Mouse (Mus musculus): Measurements from ENCODE around the gene Ulk2. TPM values are rescaled to one million over a fixed set of nuclear protein-coding genes. Genes with fewer than 3 reads are reported as not detected.
"Not testable (repeated sequence)": the region's sequence is repeated elsewhere in the genome, so short reads cannot be mapped to it uniquely, and the experiment has no call there.

Gene Ulk2
- total RNA-seq (2021), result 10 to 100 TPM; 71.9 to 73.6 TPM
- long read RNA-seq, experiment 1, full-length matches to known transcripts, result 6 of 17 reads
- long read RNA-seq, experiment 1, partial matches to known transcripts, result 3 of 17 reads
- long read RNA-seq, experiment 1, other reads (novel, unspliced or antisense), result 8 of 17 reads
- long read RNA-seq, experiment 2, full-length matches to known transcripts, result 10 of 35 reads
- long read RNA-seq, experiment 2, partial matches to known transcripts, result 10 of 35 reads
- long read RNA-seq, experiment 2, other reads (novel, unspliced or antisense), result 15 of 35 reads

DNA sequence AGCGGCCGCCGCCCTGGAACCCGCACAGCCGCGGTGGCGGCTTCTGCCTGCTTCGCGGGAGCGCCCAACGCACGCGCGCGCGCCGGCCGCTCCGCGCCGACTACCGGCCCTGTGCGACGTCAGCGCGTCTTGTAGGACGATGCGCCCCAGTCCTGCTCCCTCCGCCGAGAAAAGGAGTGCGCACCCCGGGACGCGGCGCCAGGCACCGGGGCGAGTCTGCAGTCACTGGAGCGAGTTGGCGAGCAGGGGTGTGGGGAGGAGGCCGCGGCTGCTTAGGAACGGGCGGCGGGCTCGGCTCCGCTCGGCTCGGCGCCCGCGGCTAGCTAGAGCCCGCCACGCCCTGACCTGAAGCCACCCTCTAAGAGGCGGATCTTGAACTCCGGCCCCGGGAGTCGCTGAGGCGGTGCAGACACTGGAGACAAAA lies at the start of gene Ulk2:
Gene Ulk2 (minus strand): TSS at position 86 of the 424 bp plus-strand sequence.
- intact Hi-C loops (cut with DNase I), result no loop called here
- peak; percentile 84 to 92 for DNase-seq

DNA sequence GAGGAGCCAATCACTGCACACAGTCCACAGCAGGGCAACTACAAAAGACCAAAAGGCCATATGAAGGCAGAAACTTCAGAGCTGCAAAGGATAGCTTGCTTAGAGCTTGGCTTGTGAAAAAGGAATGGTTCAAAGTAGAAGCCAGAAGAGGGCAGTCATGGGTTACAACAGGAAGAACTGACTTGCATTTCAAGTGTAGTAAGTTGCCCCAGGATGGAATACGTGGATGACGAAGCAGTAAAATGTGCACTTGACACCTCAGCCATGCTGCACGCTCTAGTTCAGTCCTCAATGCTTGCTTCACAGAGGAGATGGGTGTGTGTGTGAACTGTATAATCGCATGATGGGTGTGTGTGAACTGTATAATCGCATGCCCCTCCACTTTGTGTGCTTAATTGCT lies 27.3 kb upstream of the Ulk2 start:
- DNase-seq, result no peak
- intact Hi-C loops (cut with DNase I), result no loop called here

DNA sequence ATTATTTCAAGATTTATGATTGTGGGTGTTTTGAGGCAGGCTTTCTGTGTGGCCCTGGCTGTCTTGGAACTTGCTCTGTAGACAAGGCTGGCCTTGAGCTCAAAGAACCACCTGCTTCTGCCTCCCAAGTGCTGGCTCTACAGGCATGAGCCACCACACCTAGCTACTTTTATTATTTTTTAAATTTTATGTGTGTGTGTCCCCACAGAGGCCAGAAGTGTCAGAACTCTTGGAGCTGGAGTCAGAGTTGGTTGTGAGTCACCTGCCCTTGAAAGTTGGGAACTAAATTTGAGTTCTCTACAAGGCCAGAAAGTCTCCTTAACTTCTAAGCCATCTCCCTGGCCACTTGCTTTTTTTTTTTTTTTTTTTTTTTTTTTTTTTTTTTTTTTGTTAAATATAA lies 25.0 kb upstream of the Ulk2 start:
- DNase-seq, result no peak
- intact Hi-C loops (cut with DNase I), result no loop called here

DNA sequence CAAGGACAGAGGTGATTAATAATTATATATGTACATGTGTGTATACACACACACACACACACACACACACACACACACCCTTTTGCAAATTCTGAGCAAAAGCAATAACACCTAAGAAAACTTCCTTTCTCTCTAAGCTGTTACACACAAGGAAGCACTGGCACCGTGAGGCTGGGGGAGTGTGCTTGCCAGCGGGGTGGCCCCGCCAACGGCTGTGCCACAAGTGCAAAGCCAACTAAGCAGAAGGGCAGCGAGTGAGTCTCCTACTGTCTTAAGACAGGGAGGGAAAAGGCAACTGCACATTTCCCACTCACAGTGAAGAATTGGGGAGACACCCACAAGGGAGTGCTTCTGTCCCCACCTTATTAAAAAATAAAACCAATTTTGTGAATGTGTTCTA lies 17.0 kb upstream of the Ulk2 start:
- DNase-seq, result no peak
- intact Hi-C loops (cut with DNase I), result no loop called here

DNA sequence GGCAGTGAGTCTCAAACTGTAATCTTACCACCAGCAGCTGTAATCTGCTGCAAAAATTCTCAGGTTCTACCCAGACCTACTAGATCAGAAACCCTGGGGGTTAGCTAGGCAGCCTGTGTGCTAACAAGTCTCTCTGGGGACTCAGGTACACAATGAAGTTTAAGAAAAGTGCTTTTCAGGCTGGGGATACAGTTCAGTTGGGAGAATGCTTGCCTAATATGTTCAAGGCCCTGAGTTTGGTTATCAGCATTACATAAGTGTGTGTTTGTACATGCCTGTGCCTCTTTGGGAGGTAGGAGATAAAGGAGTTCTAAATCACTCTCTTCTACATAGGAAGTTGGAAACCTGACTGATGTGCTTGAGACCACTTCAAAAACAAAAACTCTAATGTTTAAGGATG lies 12.0 kb upstream of the Ulk2 start:
- intact Hi-C loops (cut with DNase I), result no loop called here

DNA sequence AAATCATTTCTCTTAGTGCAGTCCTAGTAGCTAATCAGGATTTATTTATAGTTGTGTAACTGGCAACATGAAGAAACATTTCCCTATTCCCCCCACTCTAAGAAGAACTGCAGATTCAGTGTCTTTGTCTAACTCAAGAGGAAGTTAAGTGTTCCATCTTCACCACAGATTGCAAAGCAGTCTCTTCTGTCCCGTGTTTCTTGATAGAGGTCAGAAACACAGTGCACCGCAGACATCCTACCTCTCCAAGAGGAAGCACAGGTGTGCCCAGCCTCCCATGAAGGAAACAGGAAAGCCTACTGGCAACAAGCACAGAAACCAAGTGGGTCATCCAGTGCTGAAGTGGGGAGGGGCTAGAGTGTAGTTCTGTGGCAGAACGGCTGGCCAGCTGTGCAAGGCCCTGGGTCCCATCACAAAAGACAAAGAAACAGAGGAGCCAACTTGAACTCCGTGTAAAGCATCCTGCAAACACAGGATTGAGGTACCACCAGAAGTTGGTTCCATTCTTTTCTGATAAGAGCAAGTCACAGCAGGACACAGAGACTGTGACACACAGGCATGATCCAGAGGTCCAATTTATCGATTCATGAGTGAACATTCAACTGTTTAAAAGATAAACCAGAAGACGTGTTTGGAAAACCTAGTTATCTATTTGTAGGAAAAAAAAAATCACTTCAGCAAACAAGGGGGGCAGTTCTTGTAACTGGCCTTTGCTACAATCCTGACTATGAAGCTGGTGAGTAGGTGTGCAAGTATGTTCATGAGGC lies 7.1 kb upstream of the Ulk2 start:
- intact Hi-C loops (cut with DNase I), result no loop called here
- DNase-seq, result no peak

More for the DNA sequence above, 12.0 kb upstream of the Ulk2 start:
- DNase-seq, result no peak

DNA sequence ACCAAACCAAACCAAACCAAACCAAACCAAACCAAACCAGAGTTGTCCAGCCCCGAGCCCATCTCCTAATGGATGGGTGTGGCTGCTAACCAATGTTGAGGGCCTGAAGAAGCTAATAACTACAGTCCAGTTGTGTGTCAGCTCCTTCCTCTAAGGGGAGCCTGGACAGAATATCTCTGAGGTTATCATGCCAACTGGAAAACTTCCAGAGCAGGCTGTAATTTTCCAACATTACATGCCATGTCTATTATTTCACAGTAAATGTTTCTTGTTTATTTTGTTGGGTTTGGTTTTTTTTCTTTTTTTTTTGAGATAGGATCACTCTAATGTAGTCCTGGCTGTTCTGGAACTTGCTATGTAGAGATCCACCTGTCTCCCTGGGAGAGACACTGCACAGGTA lies 4.4 kb upstream of the Ulk2 start:
- no peak for DNase-seq
- intact Hi-C loops (cut with DNase I), result no loop called here

DNA sequence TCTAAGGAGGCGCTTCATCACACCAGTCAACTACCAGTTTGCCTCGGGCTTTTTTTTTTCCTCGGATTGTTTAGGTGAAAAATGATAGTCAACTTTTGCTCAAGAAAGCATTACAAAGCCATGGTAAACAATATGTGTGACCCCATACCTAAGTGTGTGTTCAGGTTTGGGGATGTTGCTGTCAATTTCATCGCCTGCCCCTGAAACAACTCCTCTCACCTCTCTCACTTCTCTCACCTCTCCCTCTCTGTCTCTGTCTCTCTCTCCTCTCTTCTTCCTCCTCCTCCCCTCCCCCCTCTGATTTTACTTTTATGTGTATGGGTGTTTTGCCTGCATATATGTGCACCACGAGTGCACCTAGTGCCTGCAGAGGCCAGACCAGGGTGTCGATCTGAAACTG lies 666 bp upstream of the Ulk2 start:
- no peak for DNase-seq
- intact Hi-C loops (cut with DNase I), result no loop called here

DNA sequence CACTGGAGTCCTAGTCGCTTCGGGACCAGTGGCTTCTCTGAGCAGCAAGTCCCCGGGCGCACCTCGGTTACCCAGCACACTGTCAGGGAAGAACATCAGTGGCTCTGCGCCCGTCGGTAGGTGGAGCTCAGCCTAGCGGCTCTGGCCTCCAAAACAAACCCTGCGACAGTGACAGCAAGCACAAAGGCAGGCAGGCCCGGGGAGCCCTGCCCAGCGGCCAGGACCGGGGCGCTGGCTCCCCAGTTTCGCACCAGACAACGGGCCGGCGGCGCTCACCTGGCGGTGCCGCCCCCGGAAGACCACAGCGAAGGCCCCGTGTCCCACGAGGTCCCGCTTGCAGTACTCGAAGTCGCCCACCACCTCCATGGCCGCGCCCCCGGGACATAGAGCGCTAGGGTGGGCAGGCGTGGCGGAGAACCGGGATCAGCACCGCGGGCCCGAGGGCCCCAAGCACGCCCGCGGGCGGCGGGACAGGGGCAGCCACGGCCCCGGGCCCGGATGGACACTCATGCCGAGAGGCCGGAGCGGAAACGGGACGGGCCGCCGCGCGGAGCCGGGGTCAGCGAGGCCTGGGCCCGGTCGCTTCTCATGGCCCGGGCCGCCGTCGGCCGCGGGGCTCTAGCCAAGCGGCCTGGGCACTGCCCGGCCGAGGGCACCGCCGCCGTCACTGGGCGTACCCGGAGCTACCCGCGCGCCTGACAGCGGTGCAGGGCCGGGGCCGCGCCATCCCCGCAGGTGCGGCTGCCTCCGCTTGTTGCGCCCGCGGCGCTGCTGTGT lies 474 bp downstream of the Ulk2 start:
- intact Hi-C loops (cut with DNase I), result no loop called here
- peak; percentile 70 to 74 for DNase-seq

DNA sequence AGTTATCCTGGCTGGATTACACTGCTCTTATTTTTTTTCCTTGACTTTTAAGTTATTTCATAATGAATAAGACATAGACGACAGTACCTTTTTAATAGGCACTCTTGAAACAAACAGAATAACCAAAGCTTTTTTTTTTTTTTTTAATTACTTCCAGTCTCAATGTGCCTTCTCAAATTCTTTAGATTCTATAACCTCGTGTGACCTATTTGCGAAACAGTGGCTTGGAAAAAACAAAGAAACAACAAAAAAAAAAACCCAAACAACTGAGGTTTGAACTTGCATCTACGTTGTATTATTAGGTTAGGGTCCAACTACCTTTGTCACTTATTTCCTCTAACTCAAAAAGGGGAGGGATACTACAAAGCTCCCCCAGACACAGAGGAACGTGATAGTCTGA lies 1.2 kb downstream of the Ulk2 start:
- intact Hi-C loops (cut with DNase I), result no loop called here
- no peak for DNase-seq

DNA sequence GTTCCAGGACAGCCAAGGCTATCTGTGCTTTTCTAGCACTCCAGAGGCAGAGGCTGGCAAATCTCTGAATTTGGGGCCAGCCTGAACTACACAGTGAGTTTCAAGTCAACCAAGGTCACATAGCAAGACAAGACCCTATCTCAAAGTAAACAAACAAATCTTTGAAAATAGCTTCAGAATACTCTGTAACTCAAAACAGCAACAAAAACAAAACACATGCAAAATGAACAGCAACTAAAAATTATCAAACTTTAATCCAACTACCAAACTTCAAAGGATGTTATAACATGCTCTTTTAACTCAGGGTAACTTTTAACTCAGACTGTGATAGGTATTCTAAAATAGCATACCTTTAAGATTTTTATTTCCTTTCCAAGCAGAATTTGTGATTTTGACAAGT lies 2.0 kb downstream of the Ulk2 start:
- no peak for DNase-seq
- intact Hi-C loops (cut with DNase I), result no loop called here

DNA sequence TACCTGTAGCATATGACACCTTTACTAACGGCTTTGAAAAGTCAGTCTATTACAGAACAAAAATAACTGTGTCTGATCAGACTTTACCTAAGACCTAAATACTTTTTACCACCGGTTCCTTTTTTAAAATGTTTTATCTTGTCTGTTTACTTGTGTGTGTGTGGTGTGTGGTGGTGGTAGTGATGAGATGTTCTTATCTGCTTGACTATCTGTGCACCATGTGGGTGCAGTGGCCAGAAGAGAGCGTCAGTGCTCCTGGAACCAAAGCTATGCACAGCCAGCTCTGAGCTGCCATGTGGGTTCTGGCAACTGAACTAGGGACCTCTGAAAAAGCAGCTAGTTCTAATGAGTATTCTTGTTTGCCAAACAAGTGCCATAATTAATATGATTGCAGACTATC lies 3.7 kb downstream of the Ulk2 start:
- DNase-seq, result no peak
- intact Hi-C loops (cut with DNase I), result no loop called here

DNA sequence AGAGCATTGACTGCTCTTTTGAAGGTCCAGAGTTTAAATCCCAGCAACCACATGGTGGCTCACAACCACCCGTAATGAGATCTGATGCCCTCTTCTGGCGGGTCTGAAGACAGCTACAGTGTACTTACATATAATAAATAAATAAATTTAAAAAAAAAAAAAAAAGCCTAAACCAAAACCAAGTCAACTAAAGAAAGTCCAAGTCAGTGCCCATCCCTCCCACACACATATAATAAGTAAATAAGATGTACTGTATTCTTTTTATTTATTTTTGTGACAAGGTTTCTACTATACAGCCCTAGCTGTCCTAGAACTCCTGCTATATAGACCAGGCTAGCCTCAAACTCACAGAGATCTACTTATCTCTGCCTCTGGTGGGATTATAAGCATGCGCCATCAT lies 14.2 kb downstream of the Ulk2 start:
- intact Hi-C loops (cut with DNase I); DNase-seq: not testable (repeated sequence)

DNA sequence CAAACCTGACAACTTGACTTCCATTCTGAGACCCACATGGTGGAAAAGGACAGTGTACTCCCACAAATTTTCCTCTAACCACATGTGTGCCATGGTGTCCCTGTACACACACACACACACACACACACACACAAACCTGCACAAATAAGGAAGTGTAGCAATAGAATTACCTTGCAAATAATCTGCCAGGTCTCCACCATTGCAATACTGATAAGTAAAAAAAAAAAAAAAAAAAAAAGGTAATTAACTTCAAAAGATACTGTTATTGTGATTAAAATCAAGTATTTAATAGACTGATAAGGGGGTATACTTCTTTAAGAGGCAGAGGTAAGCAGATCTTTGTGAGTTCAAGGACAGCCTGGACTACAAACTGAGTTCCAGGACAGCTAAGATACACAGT lies 14.9 kb downstream of the Ulk2 start:
- no peak for DNase-seq
- intact Hi-C loops (cut with DNase I), result no loop called here

DNA sequence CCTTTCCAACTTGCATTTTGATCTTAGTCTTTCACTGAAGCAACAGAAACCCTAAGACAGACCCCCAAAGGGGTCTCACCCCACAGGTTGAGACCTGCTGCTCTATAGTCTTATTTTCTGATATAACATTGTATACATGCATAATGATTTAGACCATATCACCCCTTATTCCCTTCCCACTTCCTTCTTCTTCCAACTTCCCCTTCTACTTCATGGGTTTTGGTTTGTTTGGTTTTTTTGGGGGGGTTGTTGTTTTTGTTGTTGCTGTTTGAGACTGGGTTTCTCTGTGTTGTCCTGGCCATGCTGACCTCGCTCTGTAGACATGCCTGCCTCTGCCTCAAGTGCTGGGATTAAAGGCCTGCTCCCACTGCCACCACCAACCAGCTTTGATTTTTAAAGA lies 15.7 kb downstream of the Ulk2 start:
- intact Hi-C loops (cut with DNase I), result no loop called here

DNA sequence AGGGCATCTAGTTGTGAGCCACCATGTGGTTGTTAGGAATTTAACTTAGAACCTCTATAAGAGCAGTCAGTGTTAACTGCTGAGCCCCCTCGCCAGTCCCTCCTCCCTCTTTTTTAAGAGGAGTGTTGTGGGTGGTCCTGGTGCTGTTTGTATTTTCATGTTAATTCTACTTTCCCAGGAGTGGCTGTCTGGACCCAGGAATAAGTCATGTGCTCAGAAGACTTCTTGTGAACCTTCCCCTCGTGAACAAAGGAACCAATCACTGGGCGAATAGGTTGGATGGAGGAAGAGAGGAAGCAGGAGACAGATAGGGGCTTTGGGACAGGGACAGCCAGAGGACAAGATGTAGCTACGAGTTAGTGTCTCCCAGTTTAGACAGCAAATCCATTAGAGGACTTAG lies 45.1 kb downstream of the Ulk2 start:
- intact Hi-C loops (cut with DNase I), result no loop called here
- DNase-seq, result no peak

More for the DNA sequence above, 15.7 kb downstream of the Ulk2 start:
- DNase-seq, result no peak

DNA sequence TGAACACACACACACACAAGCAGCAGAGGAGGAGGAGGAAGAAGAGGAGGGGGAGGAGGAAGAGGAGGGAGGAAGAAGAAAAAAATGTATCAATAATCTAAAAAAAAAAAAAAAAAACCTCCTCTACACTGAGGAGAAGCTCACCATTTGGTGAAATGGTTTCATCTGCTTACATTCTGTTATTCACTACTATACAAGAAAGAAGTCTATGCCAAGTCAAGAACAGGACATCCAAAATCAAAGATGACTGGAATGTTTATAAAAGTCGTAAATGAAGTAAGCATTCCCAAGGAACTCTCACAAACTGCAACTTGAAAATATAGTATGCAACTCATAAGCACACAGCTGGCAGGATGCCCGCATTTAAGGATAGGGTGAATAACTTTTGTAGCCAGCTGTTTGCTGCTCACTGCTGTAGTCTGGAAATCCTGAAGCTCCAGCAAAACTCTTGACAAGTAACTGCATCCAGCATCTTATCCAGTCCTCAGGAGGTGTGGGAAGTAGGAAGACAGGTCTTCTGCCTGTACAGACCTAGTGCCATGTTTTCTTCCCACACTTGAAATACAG lies 46.2 kb downstream of the Ulk2 start:
- intact Hi-C loops (cut with DNase I), result no loop called here
- DNase-seq, result no peak

DNA sequence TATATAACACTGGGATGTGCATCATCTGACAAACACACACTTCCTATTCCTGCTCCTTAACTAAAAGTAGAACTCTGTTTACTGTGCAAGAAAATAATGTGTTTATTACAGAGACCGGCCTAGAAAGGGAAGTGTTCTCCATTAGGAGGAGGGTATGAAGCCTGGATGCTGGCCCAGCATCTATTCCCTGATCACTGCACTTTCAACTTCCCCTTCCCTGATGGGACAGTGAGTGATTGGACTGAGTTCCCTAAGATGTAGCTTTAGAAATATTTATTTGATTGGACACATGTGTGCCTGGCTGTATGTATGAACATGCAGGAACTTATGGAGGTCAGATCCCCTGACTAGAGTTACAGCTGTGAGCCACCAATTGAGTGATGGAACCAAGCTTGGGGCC lies 61.4 kb downstream of the Ulk2 start:
- intact Hi-C loops (cut with DNase I), result no loop called here
- no peak for DNase-seq

DNA sequence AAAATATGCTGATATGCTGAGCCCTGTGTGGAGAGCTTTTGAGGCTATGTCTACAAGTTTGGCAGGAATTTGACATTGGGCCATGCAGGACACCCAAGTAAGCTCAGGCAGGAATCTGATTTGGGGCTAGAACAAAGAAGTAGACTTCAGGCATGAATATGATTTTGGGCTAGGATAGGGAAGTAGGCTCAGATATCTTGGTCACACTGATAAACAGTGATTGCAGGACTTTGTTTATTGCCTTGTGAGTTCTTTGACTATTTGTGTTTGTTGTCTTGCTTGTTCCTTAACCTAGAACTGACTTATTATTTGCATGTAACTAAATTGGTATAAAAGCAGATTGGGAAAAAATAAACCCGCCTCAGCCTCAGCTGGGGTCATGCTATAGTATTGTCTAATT lies 66.3 kb downstream of the Ulk2 start:
- no peak for DNase-seq
- intact Hi-C loops (cut with DNase I), result no loop called here

DNA sequence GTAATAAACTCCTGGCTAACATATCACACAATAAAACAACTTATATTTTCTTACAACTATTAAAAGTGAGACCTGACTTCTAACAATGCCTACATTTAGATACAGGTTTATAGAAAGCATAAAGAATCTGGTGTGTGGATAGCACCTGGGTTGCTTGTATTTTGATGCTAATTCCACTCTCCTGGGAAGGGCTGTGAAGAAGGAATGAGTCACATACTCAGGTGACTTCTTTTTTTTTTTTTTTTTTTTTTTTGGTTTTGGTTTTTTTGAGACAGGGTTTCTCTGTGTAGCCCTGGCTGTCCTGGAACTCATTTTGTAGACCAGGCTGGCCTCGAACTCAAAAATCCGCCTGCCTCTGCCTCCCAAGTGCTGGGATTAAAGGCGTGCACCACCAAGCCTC lies 72.3 kb downstream of the Ulk2 start:
- DNase-seq; intact Hi-C loops (cut with DNase I): not testable (repeated sequence)

DNA sequence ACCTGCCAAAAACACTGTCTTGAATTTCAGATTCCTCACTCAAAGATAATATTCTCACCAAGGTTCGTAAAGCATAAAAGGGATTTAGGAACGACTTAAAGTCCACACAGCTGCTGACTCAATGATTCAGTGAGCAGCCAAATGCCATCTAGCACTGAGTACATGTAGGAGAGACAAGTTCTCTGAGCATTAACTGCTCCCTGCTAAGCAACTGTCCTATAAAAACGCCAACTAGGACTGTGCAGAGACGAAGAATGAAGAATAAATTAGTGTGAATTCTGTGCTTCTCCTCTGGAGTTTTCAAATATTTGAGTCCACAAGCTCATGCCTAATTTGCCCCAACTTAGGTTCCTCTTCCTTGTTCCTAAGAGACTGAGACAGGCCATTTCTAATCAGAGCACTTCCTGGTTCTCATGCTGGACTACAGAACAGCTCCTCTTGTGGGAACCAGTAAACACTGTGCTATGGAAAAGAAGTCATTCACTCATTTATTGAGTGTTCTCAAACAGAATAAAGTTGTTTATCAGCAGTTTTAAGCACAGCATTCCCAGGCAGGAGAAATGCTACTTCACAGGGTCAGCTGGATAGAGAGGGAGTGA lies 80.2 kb downstream of the Ulk2 start:
- intact Hi-C loops (cut with DNase I), result no loop called here
- no peak for DNase-seq

Data from gastrocnemius, postnatal 36 days (tissue).